Mouse (Mus musculus) testis, adult 2 months (tissue): ENCODE data around the gene Xylt1.

Experiments used
- CTCF ChIP-seq: fragments of 200-500 bp; IDR thresholded peaks from 2 replicates; pipeline ENCODE4 v1.5.1; 2012; ENCODE audit warnings: low read depth, mild to moderate bottlenecking, inconsistent platforms, low read length, moderate library complexity; ENCODE audit not compliant: control insufficient read depth, insufficient read depth, insufficient replicate concordance
- POLR2A ChIP-seq: fragments of 200-500 bp; IDR thresholded peaks from 2 replicates; pipeline ENCODE4 v1.6.1; 2012; ENCODE audit warnings: low read depth, mild to moderate bottlenecking, inconsistent platforms, low read length, moderate library complexity; ENCODE audit not compliant: control insufficient read depth

GRCm38 (mm10) chr7:117567252-117567651 lies 186.5 kb downstream of the Xylt1 start:
- no peak for TF ChIP-seq CTCF
- no peak for TF ChIP-seq POLR2A
